Mouse (Mus musculus): ENCODE data around the gene Pak2. TPM values are rescaled to one million over a fixed set of nuclear protein-coding genes. Genes with fewer than 3 reads are reported as not detected.

Gene Pak2
- polyA plus RNA-seq, 1 experiment from 2014 or later = 38.1 TPM

Small RNA genes lying within 50 kb of the gene (microRNA-seq; reads per million reads assigned to microRNA genes)
- not detected for gene Gm26269

Other genes with a start within 250 kb of the Pak2 start
- gene Meltf, start 200.5 kb downstream of the Pak2 start, polyA plus RNA-seq (2016; fragmentation: Nextera tagmentation; extraction: Ambion mirVana) = 0.06 and 0.18 TPM in 2 replicates
- gene Pigz, start 145.5 kb downstream of the Pak2 start, polyA plus RNA-seq (2016; fragmentation: Nextera tagmentation; extraction: Ambion mirVana) = 1.0 and 1.2 TPM in 2 replicates
- 84.2 and 87.2 TPM in 2 replicates for gene 0610012G03Rik, start 130.8 kb downstream of the Pak2 start, polyA plus RNA-seq (2016; fragmentation: Nextera tagmentation; extraction: Ambion mirVana)
- 143 and 147 TPM in 2 replicates for gene Ncbp2, start 130.8 kb downstream of the Pak2 start, polyA plus RNA-seq (2016; fragmentation: Nextera tagmentation; extraction: Ambion mirVana)
- 20.8 and 22.1 TPM in 2 replicates for gene Senp5, start 76.1 kb downstream of the Pak2 start, polyA plus RNA-seq (2016; fragmentation: Nextera tagmentation; extraction: Ambion mirVana)
- gene Pigx, start 20.4 kb upstream of the Pak2 start, polyA plus RNA-seq (2016; fragmentation: Nextera tagmentation; extraction: Ambion mirVana) = 147 and 150 TPM in 2 replicates
- gene Cep19, start 20.5 kb upstream of the Pak2 start, polyA plus RNA-seq (2016; fragmentation: Nextera tagmentation; extraction: Ambion mirVana) = 36.6 and 39.5 TPM in 2 replicates
- 7.5 and 9.7 TPM in 2 replicates for gene Nrros, start 86.3 kb upstream of the Pak2 start, polyA plus RNA-seq (2016; fragmentation: Nextera tagmentation; extraction: Ambion mirVana)
- 0.25 and 0.26 TPM in 2 replicates for gene Bex6, start 100.5 kb upstream of the Pak2 start, polyA plus RNA-seq (2016; fragmentation: Nextera tagmentation; extraction: Ambion mirVana)
- 15.6 and 17.1 TPM in 2 replicates for gene Fbxo45, start 167.8 kb upstream of the Pak2 start, polyA plus RNA-seq (2016; fragmentation: Nextera tagmentation; extraction: Ambion mirVana)
- 19.0 and 20.8 TPM in 2 replicates for gene Wdr53, start 167.9 kb upstream of the Pak2 start, polyA plus RNA-seq (2016; fragmentation: Nextera tagmentation; extraction: Ambion mirVana)
- gene Smco1, start 192.1 kb upstream of the Pak2 start, polyA plus RNA-seq (2016; fragmentation: Nextera tagmentation; extraction: Ambion mirVana) = not detected in 2 replicates
- 30.5 and 34.7 TPM in 2 replicates for gene Rnf168, start 198.1 kb upstream of the Pak2 start, polyA plus RNA-seq (2016; fragmentation: Nextera tagmentation; extraction: Ambion mirVana)

All from limb, embryonic 10.5 days (tissue).